Mouse (Mus musculus) urinary bladder, adult 18-20 months (tissue): Measurements from ENCODE around the gene Mrpl28.
"Not testable (repeated sequence)": the region's sequence is repeated elsewhere in the genome, so short reads cannot be mapped to it uniquely, and the experiment has no call there.

Experiments
- DNase-seq, 2 experiments: peaks; one replicate each; pipeline ENCODE4 v3.0.0; 2022; ENCODE audit warnings: low spot score in 2 of 2, mixed read lengths in 2 of 2

Mrpl28 gene

GRCm38 (mm10) chr17:26123267-26123684 is at the start of gene Mrpl28:
Gene Mrpl28 (plus strand): TSS chr17:26123500.
- DNase-seq: peak; percentile 79 to 82

GRCm38 (mm10) chr17:26075246-26075645 is 48.1 kb upstream of the Mrpl28 start:
- DNase-seq: no peak

GRCm38 (mm10) chr17:26078851-26079250 is 44.4 kb upstream of the Mrpl28 start:
- no peak for DNase-seq

- DNase-seq: no peak
These were observed 42.4 kb upstream of the Mrpl28 start for GRCm38 (mm10) chr17:26080867-26081266.

GRCm38 (mm10) chr17:26087059-26087564 is 36.2 kb upstream of the Mrpl28 start:
- no peak for DNase-seq

- DNase-seq: peak; percentile 88 to 91
These were observed 33.2 kb upstream of the Mrpl28 start, which contains the start of gene Decr2 for GRCm38 (mm10) chr17:26089905-26090632. Gene Decr2 (minus strand): TSS chr17:26090337.

- DNase-seq: no peak
These were observed 28.7 kb upstream of the Mrpl28 start for GRCm38 (mm10) chr17:26094531-26095110.

- peak in 1 of 2 experiments; percentile 64 for DNase-seq
These were observed 28.1 kb upstream of the Mrpl28 start, which contains the start of gene Nme4 for GRCm38 (mm10) chr17:26095121-26095740. Gene Nme4 (minus strand): TSS chr17:26095602.

- no peak for DNase-seq
These were observed 24.8 kb upstream of the Mrpl28 start for GRCm38 (mm10) chr17:26098461-26098860.

GRCm38 (mm10) chr17:26099316-26099715 is 24.0 kb upstream of the Mrpl28 start:
- DNase-seq: not testable (repeated sequence)

GRCm38 (mm10) chr17:26100166-26100565 is 23.1 kb upstream of the Mrpl28 start:
- no peak for DNase-seq

- DNase-seq: no peak
These were observed 21.8 kb upstream of the Mrpl28 start for GRCm38 (mm10) chr17:26101478-26101877.

- DNase-seq: no peak
These were observed 17.7 kb upstream of the Mrpl28 start for GRCm38 (mm10) chr17:26105619-26106018.

- no peak for DNase-seq
These were observed 13.1 kb upstream of the Mrpl28 start for GRCm38 (mm10) chr17:26110156-26110555.

- no peak for DNase-seq
These were observed 12.3 kb upstream of the Mrpl28 start for GRCm38 (mm10) chr17:26111024-26111423.

- DNase-seq: no peak
These were observed 11.6 kb upstream of the Mrpl28 start for GRCm38 (mm10) chr17:26111722-26112121.

- DNase-seq: no peak
These were observed 10.5 kb upstream of the Mrpl28 start for GRCm38 (mm10) chr17:26112751-26113150.

- peak; percentile 67 to 82 for DNase-seq
These were observed 9.9 kb upstream of the Mrpl28 start, which contains the start of gene Tmem8 for GRCm38 (mm10) chr17:26113181-26113948. Gene Tmem8 (plus strand): TSS chr17:26113299.

- no peak for DNase-seq
These were observed 9.2 kb upstream of the Mrpl28 start for GRCm38 (mm10) chr17:26114061-26114460.

GRCm38 (mm10) chr17:26114461-26114860 is 8.8 kb upstream of the Mrpl28 start:
- DNase-seq: not testable (repeated sequence)

GRCm38 (mm10) chr17:26115205-26115898 is 7.9 kb upstream of the Mrpl28 start:
- no peak for DNase-seq
